Mouse (Mus musculus) right cerebral cortex, adult 2 months (tissue): ENCODE measurements at regions not wholly inside any gene's neighbourhood (a gene's known extent, or its start where the extent isn't known, plus 50 kb on each side); places are given as distances from the start of the nearest gene placed in this dataset.

ENCODE experiments used
- DNase-seq, 2 experiments: peaks; one replicate each; pipeline ENCODE4 v3.0.0; 2021 to 2022; ENCODE audit warnings: low spot score in 2 of 2

GRCm38 (mm10) chr15:62190977-62191614 lies 1268.3 kb upstream of the A1bg start:
- DNase-seq: no peak

GRCm38 (mm10) chr15:62190224-62190910 lies 1267.6 kb upstream of the A1bg start:
- no peak for DNase-seq

GRCm38 (mm10) chr15:62189565-62190181 lies 1266.9 kb upstream of the A1bg start:
- no peak for DNase-seq

- no peak for DNase-seq
Measured at GRCm38 (mm10) chr15:62186548-62186947, 1263.7 kb upstream of the A1bg start.

- DNase-seq: no peak
Measured at GRCm38 (mm10) chr15:62183803-62184202, 1261.0 kb upstream of the A1bg start.

- no peak for DNase-seq
Measured at GRCm38 (mm10) chr15:62181454-62181910, 1258.7 kb upstream of the A1bg start.

GRCm38 (mm10) chr15:62180718-62181117 lies 1257.9 kb upstream of the A1bg start:
- no peak for DNase-seq

- no peak for DNase-seq
Measured at GRCm38 (mm10) chr15:62179801-62180200, 1257.0 kb upstream of the A1bg start.

GRCm38 (mm10) chr15:62178568-62178967 lies 1255.8 kb upstream of the A1bg start:
- DNase-seq: no peak

GRCm38 (mm10) chr15:62177768-62178410 lies 1255.1 kb upstream of the A1bg start:
- no peak for DNase-seq

GRCm38 (mm10) chr15:62176076-62176475 lies 1253.3 kb upstream of the A1bg start:
- no peak for DNase-seq

GRCm38 (mm10) chr15:62173633-62174543 lies 1251.1 kb upstream of the A1bg start:
- DNase-seq: no peak

- no peak for DNase-seq
Measured at GRCm38 (mm10) chr15:62171632-62172031, 1248.8 kb upstream of the A1bg start.

GRCm38 (mm10) chr15:62171167-62171566 lies 1248.4 kb upstream of the A1bg start:
- DNase-seq: no peak

- DNase-seq: no peak
Measured at GRCm38 (mm10) chr15:62170337-62170736, 1247.5 kb upstream of the A1bg start.

- DNase-seq: no peak
Measured at GRCm38 (mm10) chr15:62169591-62170019, 1246.8 kb upstream of the A1bg start.

- DNase-seq: no peak
Measured at GRCm38 (mm10) chr15:62168958-62169590, 1246.3 kb upstream of the A1bg start.

GRCm38 (mm10) chr15:62168522-62168921 lies 1245.7 kb upstream of the A1bg start:
- no peak for DNase-seq

GRCm38 (mm10) chr15:62166786-62167185 lies 1244.0 kb upstream of the A1bg start:
- DNase-seq: no peak

GRCm38 (mm10) chr15:62165826-62166500 lies 1243.2 kb upstream of the A1bg start:
- DNase-seq: no peak
